Mouse (Mus musculus) kidney, postnatal 0 days (tissue): ENCODE measurements around the gene Pcp4. TPM values are rescaled to one million over a fixed set of nuclear protein-coding genes. Genes with fewer than 3 reads are reported as not detected.

ENCODE experiments used
- ATAC-seq: fragments of 200-750 bp; cut with Nextera tagmentation; replicated peaks from 2 replicates; pipeline ENCODE4 v1.8.0; 2017; ENCODE audit warnings: low read depth, moderate number of reproducible peaks, moderate TSS enrichment, moderate library complexity; ENCODE audit not compliant: low FRiP score
- DNase-seq: peaks from one replicate; pipeline ENCODE4 v3.0.0-alpha.2; 2016; ENCODE audit warnings: low spot score
- H3K27ac ChIP-seq: fragments of 300-500 bp; sonication (generic); 2 replicates; pipeline ENCODE4 v1.5.1; 2014; ENCODE audit warnings: mild to moderate bottlenecking
- H3K27me3 ChIP-seq: fragments of 300-500 bp; sonication (generic); 2 replicates; pipeline ENCODE4 v1.6.1; 2014; ENCODE audit warnings: low read length, mixed read lengths; ENCODE audit not compliant: insufficient read depth
- H3K36me3 ChIP-seq: fragments of 300-500 bp; sonication (generic); 2 replicates; pipeline ENCODE4 v1.6.1; 2014; ENCODE audit warnings: low read length, mixed read lengths; ENCODE audit not compliant: insufficient read depth
- H3K4me1 ChIP-seq: fragments of 300-500 bp; sonication (generic); replicated peaks from 2 replicates; pipeline ENCODE4 v1.6.1; 2014; ENCODE audit warnings: antibody characterized with exemption, low read length, mixed read lengths; ENCODE audit not compliant: insufficient read depth
- H3K4me2 ChIP-seq: fragments of 300-500 bp; sonication (generic); 2 replicates; pipeline ENCODE4 v1.6.1; 2014; ENCODE audit warnings: mild to moderate bottlenecking, low read length, moderate library complexity, mixed read lengths
- H3K4me3 ChIP-seq: fragments of 300-500 bp; sonication (generic); replicated peaks from 2 replicates; pipeline ENCODE4 v1.5.1; 2014; ENCODE audit warnings: low read depth, low read length
- H3K9ac ChIP-seq: fragments of 300-500 bp; sonication (generic); 2 replicates; pipeline ENCODE4 v1.6.1; 2014; ENCODE audit warnings: low read depth, low read length
- H3K9me3 ChIP-seq: fragments of 300-500 bp; sonication (generic); replicated peaks from 2 replicates; pipeline ENCODE4 v1.6.1; 2016; ENCODE audit warnings: low read length, inconsistent platforms, mixed read lengths
- CTCF ChIP-seq: IDR thresholded peaks from 2 replicates; pipeline ENCODE4 v1.5.1; 2016; ENCODE audit warnings: antibody characterized with exemption, low read depth, mild to moderate bottlenecking, moderate library complexity
- WGBS: fragments of 180-500 bp; shearing (Covaris S2); extraction: QIAGEN DNeasy Blood & Tissue Kit; methylation state at CpG from one replicate; pipeline ENCODE4 v1.1.7; 2014; 5-methylcytosine and 5-hydroxymethylcytosine counted together
- polyA plus RNA-seq: library from polyadenylated mRNA; unstranded; fragments of >200 nt; fragmentation: Nextera tagmentation; extraction: Ambion mirVana; gene quantifications from 2 replicates; pipeline ENCODE4 v1.2.1, GENCODE M21; 2015

The Pcp4 gene
- polyA plus RNA-seq: 96.9 and 102 TPM in 2 replicates

- Histone ChIP-seq H3K9ac (no peak within 1 kb of the TSS), H3K36me3 (no peaks in the 10 kb centered on the region), H3K4me3 (no peak within 1 kb of the TSS), H3K9me3 (no peaks in the 10 kb centered on the region), H3K27ac (no peak within 1 kb of the TSS), H3K4me2 (peak within 1 kb of the TSS; percentile 4; the same call in 1 of the 2 replicates), H3K27me3 (no peaks in the 10 kb centered on the region), H3K4me1 (no peaks in the 10 kb centered on the region)
- TF ChIP-seq CTCF: peak; percentile 95
- ATAC-seq (peak; percentile 49; the same call in 1 of the 2 replicates), DNase-seq (peak; percentile 79)
- WGBS: 11% methylated on average over 8 of the region's 8 CpGs
Measured at GRCm38 (mm10) chr16:96467445-96467844, at the start of gene Pcp4. TSS of gene Pcp4 (plus strand) at chr16:96467606.

DNA sequence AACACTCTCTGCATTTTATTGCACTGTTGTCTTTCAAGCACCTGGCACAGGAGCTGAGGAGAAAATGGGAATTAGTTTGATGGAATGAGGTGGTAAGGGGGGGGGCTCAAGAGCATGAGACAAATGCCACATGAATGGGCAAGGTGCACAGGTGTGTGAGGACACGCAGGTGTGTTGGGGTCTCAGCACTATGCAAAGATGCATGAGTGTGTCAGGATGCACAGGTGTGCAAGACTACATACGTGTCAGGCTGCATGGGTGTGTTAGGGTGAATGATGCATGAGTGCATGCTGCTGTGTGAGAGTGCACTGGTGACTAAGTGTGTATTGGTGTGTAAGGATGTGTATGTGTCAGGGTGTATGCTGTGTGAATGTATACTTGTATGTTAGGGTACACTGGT, 42.4 kb upstream of the Pcp4 start:
- no peak for DNase-seq
- Histone ChIP-seq H3K4me3 (no peak overlapping the region), H3K27me3 (no peaks in the 10 kb centered on the region), H3K4me2 (no peak overlapping the region), H3K9me3 (no peaks in the 10 kb centered on the region), H3K9ac (no peak overlapping the region), H3K36me3 (0 out of 2 replicates have a peak, but pooled peaks cover 4% of the 10 kb centered on the region), H3K4me1 (no peaks in the 10 kb centered on the region), H3K27ac (no peak overlapping the region)
- ATAC-seq: no peak
- no peak for TF ChIP-seq CTCF
- 91% methylated on average over 2 of the region's 2 CpGs for WGBS

- no peak for TF ChIP-seq CTCF
- no peak for ATAC-seq
- H3K36me3 ChIP-seq: 0 out of 2 replicates have a peak, but pooled peaks cover 4% of the 10 kb centered on the region
- H3K9ac ChIP-seq: no peak overlapping the region
- no peak for DNase-seq
- WGBS: 86% methylated on average over 7 of the region's 7 CpGs
- H3K4me2 ChIP-seq: no peak overlapping the region
- H3K9me3 ChIP-seq: no peaks in the 10 kb centered on the region
- no peak overlapping the region for H3K4me3 ChIP-seq
- no peak overlapping the region for H3K27ac ChIP-seq
- H3K4me1 ChIP-seq: no peaks in the 10 kb centered on the region
- no peaks in the 10 kb centered on the region for H3K27me3 ChIP-seq
Measured at GRCm38 (mm10) chr16:96426671-96427070, 40.7 kb upstream of the Pcp4 start.

DNA sequence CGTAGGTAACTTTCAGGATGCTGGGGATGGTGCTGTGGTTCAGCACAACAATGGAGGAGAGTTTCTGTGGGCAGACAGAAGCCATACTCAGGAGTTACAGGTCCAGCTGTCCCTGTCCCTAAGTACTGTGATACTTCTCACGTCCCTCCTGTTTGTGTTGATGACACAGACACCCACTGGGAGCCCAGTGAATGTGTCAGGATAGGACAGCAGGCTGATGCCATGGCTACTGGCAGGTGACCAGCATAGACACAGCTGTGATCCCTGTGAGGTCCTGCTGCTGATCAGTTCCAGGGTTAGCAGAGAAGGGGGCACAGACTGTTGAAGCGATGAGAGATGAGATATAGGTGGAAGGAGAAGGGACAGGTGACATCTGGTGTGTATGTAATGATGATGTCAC, 38.4 kb upstream of the Pcp4 start:
- Histone ChIP-seq H3K9me3 (no peaks in the 10 kb centered on the region), H3K4me3 (no peak overlapping the region), H3K27ac (no peak overlapping the region), H3K4me1 (no peaks in the 10 kb centered on the region), H3K36me3 (no peaks in the 10 kb centered on the region), H3K9ac (no peak overlapping the region), H3K27me3 (no peaks in the 10 kb centered on the region), H3K4me2 (no peak overlapping the region)
- no peak for ATAC-seq
- no peak for TF ChIP-seq CTCF
- 69% methylated on average over 3 of the region's 3 CpGs for WGBS
- no peak for DNase-seq

GRCm38 (mm10) chr16:96433266-96433665, 34.1 kb upstream of the Pcp4 start:
- 84% methylated on average over 10 of the region's 10 CpGs for WGBS
- no peak for TF ChIP-seq CTCF
- ATAC-seq: no peak

DNA sequence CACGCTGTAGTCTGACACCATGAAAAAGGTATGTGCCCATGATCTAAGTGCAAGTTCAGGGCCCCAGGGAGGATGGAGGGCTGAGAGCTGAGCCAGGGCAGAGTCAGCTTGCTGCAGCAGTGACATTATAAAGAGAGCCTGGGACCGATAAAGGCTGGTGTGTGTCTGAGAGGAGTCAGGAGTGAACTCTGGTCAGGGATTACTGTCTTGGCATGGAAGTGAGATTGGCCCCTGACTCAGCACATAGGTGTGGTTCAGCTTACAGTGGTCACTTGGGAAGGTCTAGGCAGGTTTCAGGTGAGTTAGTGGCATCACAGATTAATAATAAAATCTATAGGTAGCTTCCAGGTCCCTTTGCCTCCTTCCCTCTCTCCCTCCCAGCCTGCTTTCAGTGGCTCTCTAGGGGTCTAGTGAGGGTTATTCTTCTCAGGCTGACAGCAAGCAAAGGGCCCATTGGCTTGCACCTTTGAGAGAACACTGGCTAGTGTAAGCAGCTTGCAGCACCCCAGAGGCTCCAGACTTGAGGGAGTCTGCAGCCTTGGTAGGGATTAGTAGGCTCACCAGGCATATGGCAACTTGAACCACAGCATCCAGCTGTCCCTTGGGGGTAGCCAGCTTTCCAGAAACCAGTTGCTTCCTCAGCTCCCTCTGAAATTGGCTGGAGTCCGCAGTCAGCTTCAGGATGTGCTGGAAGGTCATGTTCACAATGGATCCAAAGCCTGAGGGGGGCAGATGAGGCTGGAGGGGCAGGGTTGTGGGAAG, 33.2 kb upstream of the Pcp4 start:
- no peak overlapping the region for H3K4me2 ChIP-seq
- no peak overlapping the region for H3K4me3 ChIP-seq
- no peak for DNase-seq
- no peak overlapping the region for H3K27ac ChIP-seq
- H3K9me3 ChIP-seq: no peaks in the 10 kb centered on the region
- no peaks in the 10 kb centered on the region for H3K36me3 ChIP-seq
- no peak overlapping the region for H3K9ac ChIP-seq
- TF ChIP-seq CTCF: no peak
- no peaks in the 10 kb centered on the region for H3K4me1 ChIP-seq
- WGBS: 78% methylated on average over 3 of the region's 3 CpGs
- no peak for ATAC-seq
- H3K27me3 ChIP-seq: no peaks in the 10 kb centered on the region

More at GRCm38 (mm10) chr16:96433266-96433665, 34.1 kb upstream of the Pcp4 start:
- H3K4me1 ChIP-seq: no peaks in the 10 kb centered on the region
- no peaks in the 10 kb centered on the region for H3K27me3 ChIP-seq
- no peaks in the 10 kb centered on the region for H3K9me3 ChIP-seq
- no peaks in the 10 kb centered on the region for H3K36me3 ChIP-seq
- H3K9ac ChIP-seq: no peak overlapping the region
- no peak overlapping the region for H3K4me2 ChIP-seq
- H3K4me3 ChIP-seq: no peak overlapping the region
- no peak overlapping the region for H3K27ac ChIP-seq
- DNase-seq: no peak
